Mouse (Mus musculus): ENCODE results near the gene 2410004B18Rik.

GRCm38 (mm10) chr3:145922019-145922854 is 15.6 kb upstream of the 2410004B18Rik start, which contains the start of gene Bcl10:
- TF ChIP-seq CTCF (IDR thresholded peaks at IDR 0.05; ENCODE audit: low read depth) (no peak), EP300 (optimal IDR thresholded peaks at IDR 0.05) (no peak)
